Mouse (Mus musculus): ENCODE data around the gene Bmper.

DNA sequence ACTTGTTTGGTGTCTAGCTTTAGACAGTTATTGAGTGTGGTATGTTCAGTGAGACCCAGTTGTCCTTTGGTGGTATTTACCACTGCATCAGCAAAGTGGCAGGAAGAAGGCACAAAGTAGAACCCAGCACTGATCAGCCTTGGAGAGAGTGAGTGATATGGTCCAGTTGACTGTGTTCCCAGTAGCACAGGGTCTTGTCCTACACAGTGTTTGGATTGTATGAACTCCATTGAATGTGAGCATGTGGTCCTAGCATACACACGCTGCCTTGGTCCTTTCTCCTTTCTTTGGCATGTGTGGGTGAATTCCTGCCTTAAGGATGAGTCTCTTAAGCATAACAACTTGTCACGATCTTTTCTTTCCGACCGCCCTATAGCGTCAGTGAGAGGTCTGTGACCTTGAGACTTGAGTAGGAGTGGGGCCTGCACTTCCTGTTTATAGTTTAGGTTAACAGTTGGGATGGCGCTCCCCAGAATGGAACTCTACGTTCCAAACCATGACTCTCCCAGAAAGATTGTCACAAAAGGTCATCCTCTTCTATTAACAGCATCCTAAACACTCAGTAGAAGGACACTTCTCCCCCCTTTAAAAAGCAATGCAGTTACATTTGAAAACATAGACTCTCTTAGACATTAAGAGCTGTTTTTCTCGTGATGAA lies 10.7 kb downstream of the Bmper start:
- TF ChIP-seq CTCF (IDR thresholded peaks at IDR 0.05; ENCODE audit: low read depth) (no peak), EP300 (IDR thresholded peaks at IDR 0.05; ENCODE audit: low read depth) (no peak)
